Mouse (Mus musculus) liver, embryonic 15.5 days (tissue): ENCODE data around the gene Cct7. TPM values are rescaled to one million over a fixed set of nuclear protein-coding genes. Genes with fewer than 3 reads are reported as not detected.

Source experiments
- ATAC-seq: fragments of 200-750 bp; cut with Nextera tagmentation; 2 replicates; pipeline ENCODE4 v1.8.0; 2017; ENCODE audit warnings: moderate number of reproducible peaks, mild to moderate bottlenecking, moderate library complexity; ENCODE audit not compliant: insufficient read depth
- H3K27ac ChIP-seq: fragments of 300-500 bp; sonication (generic); replicated peaks from 2 replicates; pipeline ENCODE4 v1.5.1; 2015; ENCODE audit warnings: mild to moderate bottlenecking, inconsistent platforms
- H3K27me3 ChIP-seq: fragments of 300-500 bp; sonication (generic); 2 replicates; pipeline ENCODE4 v1.6.1; 2015; ENCODE audit warnings: mild to moderate bottlenecking, inconsistent platforms
- H3K36me3 ChIP-seq: fragments of 300-500 bp; sonication (generic); replicated peaks from 2 replicates; pipeline ENCODE4 v1.6.1; 2015; ENCODE audit warnings: moderate library complexity, mild to moderate bottlenecking, inconsistent platforms
- H3K4me1 ChIP-seq: fragments of 300-500 bp; sonication (generic); replicated peaks from 2 replicates; pipeline ENCODE4 v1.6.1; 2015; ENCODE audit warnings: inconsistent platforms
- H3K4me2 ChIP-seq: fragments of 300-500 bp; sonication (generic); 2 replicates; pipeline ENCODE4 v1.6.1; 2015; ENCODE audit warnings: moderate library complexity, mild to moderate bottlenecking, inconsistent platforms
- H3K4me3 ChIP-seq: fragments of 300-500 bp; sonication (generic); replicated peaks from 2 replicates; pipeline ENCODE4 v1.5.1; 2015; ENCODE audit warnings: mild to moderate bottlenecking, inconsistent platforms
- H3K9ac ChIP-seq: fragments of 300-500 bp; sonication (generic); 2 replicates; pipeline ENCODE4 v1.6.1; 2015; ENCODE audit warnings: moderate library complexity, mild to moderate bottlenecking, inconsistent platforms
- H3K9me3 ChIP-seq: fragments of 300-500 bp; sonication (generic); replicated peaks from 2 replicates; pipeline ENCODE4 v1.6.1; 2016; ENCODE audit warnings: inconsistent platforms
- WGBS: fragments of 180-500 bp; shearing (Covaris S2); methylation state at CpG from one replicate; pipeline ENCODE4 v1.1.7; 2015; ENCODE audit warnings: mixed read lengths; ENCODE audit not compliant: insufficient replicate concordance; 5-methylcytosine and 5-hydroxymethylcytosine counted together
- polyA plus RNA-seq: library from polyadenylated mRNA; unstranded; fragments of >200 nt; fragmentation: Nextera tagmentation; extraction: Ambion mirVana; gene quantifications from 2 replicates; pipeline ENCODE4 v1.2.1, GENCODE M21; 2015

Cct7 gene
- 260 and 270 TPM in 2 replicates for polyA plus RNA-seq

DNA sequence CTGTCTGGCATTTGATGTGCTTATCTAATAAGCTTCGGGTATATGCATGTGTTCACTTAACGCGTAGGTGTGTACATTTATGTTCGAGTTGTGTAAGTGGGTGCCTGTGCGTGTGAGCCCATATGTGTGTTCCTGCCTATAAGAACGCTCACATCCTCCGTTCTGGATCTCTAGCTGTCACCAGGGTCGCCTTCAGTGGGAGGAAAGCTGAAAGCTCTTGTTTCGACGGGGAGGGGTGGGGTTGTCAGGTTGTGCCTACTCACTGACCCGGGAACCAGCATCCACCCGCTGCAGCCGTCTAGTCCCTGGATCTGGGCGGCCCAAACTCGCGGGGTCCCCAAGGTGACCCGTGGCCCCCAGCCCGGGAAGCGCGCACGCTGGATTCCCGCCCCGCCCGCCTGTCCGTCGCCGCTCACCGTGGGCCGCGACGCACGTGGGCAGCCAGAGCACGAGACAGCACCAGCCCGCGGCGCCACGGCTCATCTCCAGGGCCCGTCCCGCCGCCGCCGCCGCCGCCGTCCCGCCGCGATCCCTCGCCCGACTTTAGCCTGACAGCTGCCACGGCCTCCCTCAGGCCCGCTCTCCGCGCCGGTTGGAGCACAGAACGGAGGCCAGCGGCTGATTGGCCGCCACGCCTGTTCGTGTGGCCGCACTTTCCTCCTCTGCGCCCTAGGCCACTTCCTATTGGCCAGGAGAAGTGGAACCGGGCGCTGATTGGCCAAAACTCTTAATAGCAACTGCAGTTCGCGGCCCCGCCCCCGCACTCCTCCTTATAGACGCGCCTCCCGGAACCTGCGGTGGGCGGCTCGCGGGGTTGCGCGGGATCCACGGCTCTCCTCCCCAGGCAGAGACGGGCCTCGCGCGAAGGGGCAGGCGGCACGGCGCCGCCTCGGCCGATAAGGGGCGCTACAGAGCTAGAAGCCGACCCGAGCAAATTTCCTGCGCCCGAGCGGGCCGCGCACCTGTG, at the start of gene Cct7:
Gene Cct7 (plus strand): TSS at position 818 of the 967 bp plus-strand sequence.
- H3K4me1 ChIP-seq = peaks cover 47% of the 10 kb centered on the region
- WGBS = under 1% methylated on average over 96 of the region's 96 CpGs
- H3K27ac ChIP-seq = peak within 1 kb of the TSS; percentile 95
- peak within 1 kb of the TSS; percentile 90 for H3K9ac ChIP-seq
- H3K4me3 ChIP-seq = peak within 1 kb of the TSS; percentile 81
- H3K9me3 ChIP-seq = no peaks in the 10 kb centered on the region
- ATAC-seq = peak; percentile 95
- H3K4me2 ChIP-seq = peak within 1 kb of the TSS; percentile 100
- H3K27me3 ChIP-seq = no peaks in the 10 kb centered on the region
- peaks cover 20% of the 10 kb centered on the region for H3K36me3 ChIP-seq

DNA sequence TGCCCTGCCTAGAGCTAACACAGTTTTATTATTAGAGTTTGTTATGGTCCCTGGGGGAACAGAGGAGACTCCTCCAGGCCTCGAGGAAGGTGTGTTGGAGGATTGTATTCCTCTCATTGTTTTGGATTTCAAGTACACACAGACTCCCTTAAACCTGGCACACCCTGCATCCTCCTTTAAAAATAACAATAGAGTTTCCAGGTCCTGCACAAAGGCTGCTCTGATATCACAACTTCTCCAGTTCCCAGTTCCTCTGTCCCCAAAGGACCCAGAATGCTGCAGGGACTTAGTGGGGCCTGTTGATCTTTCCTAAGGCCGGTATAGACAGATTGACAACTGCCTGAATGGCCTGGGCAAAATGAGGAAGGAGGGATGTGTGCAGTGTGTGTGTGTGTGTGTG, 48.7 kb upstream of the Cct7 start:
- WGBS = 29% methylated on average over 2 of the region's 2 CpGs

DNA sequence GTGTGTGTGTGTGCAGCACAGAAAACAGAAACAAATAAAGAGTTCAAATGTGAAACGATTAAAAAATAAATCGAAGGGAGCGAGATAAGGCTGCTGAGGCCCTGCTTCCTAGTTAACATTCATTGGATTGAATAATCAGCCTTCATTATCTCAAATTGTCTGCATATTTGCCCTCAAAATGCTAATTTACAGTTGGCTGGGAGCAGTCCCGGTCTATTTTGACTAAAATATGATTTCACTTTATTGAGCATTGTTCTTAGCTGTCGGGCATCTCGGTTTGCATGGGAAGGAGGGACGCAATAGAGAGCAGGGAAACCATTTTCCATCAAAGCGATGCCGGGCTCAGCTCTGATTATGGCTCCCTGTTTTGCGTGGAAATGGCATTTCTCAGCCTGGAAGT, 48.3 kb upstream of the Cct7 start:
- Histone ChIP-seq H3K9me3 (no peaks in the 10 kb centered on the region), H3K27ac (no peak overlapping the region), H3K4me2 (no peak overlapping the region), H3K9ac (no peak overlapping the region), H3K4me3 (no peak overlapping the region), H3K36me3 (no peaks in the 10 kb centered on the region), H3K4me1 (no peaks in the 10 kb centered on the region), H3K27me3 (peaks cover 28% of the 10 kb centered on the region)
- whole genome bisulfite sequencing = 66% methylated on average over 10 of the region's 10 CpGs
- ATAC-seq = no peak

More for the DNA sequence above, 48.7 kb upstream of the Cct7 start:
- no peak for ATAC-seq
- H3K4me3 ChIP-seq = no peak overlapping the region
- H3K27ac ChIP-seq = no peak overlapping the region
- H3K4me2 ChIP-seq = no peak overlapping the region
- H3K27me3 ChIP-seq = peaks cover 24% of the 10 kb centered on the region
- H3K4me1 ChIP-seq = no peaks in the 10 kb centered on the region
- H3K36me3 ChIP-seq = no peaks in the 10 kb centered on the region
- no peaks in the 10 kb centered on the region for H3K9me3 ChIP-seq
- H3K9ac ChIP-seq = no peak overlapping the region

DNA sequence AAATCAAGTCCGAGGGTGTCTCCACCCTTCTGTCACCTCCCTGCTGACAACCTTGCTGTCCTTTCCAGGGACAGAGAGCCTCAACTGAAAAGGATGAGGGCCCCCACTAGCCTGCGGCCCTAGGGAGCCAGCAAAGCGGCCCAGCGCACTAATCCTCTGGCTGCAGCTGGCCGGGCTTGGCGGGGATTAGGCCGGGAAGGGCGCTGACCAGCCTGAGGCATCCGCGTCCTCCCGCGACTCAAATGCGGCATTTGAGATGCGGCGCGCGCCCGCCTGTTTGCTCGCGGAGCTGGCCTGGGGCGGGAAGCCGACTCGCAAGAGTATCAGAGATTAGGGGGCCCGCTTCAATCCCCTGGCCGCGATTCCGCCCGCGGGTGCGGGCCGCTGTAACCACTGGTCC, 42.3 kb upstream of the Cct7 start:
- Histone ChIP-seq H3K36me3 (no peaks in the 10 kb centered on the region), H3K27me3 (peaks cover 52% of the 10 kb centered on the region), H3K9ac (no peak overlapping the region), H3K4me1 (peaks cover 6% of the 10 kb centered on the region; the same call in 1 of the 2 replicates), H3K4me3 (no peak overlapping the region), H3K9me3 (no peaks in the 10 kb centered on the region), H3K4me2 (no peak overlapping the region), H3K27ac (no peak overlapping the region)
- ATAC-seq = no peak
- WGBS = 2% methylated on average over 31 of the region's 31 CpGs

DNA sequence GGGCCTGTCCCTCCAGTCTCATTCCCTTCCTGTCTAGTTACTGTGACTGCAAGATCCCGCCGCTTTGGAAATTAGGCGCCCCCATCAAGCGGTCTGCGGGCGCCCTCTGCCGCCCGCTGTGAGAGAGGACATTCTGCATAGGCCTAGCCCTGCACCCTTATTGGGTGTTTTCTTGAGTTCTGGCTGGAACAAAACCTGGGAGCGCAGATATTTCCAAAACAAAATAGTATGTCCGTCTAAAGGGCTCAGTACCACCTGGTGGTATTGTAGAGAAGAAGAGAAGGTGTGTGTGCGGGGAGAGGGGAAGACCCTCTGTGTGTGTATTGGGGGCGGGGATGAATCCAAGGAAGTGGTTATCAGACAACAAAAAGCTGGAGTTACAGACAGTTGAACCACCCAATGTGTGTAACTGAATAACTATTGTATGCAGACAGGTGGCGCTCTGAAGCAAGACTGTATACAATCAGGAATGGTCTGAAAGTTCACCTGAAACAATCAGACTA, 40.5 kb upstream of the Cct7 start:
- peaks cover 6% of the 10 kb centered on the region; the same call in 1 of the 2 replicates for H3K4me1 ChIP-seq
- H3K9ac ChIP-seq = no peak overlapping the region
- H3K27me3 ChIP-seq = peaks cover 55% of the 10 kb centered on the region
- no peak overlapping the region for H3K4me3 ChIP-seq
- no peak overlapping the region for H3K27ac ChIP-seq
- ATAC-seq = peak; percentile 25
- no peaks in the 10 kb centered on the region for H3K9me3 ChIP-seq
- 6% methylated on average over 13 of the region's 13 CpGs for WGBS
- no peak overlapping the region for H3K4me2 ChIP-seq
- no peaks in the 10 kb centered on the region for H3K36me3 ChIP-seq

DNA sequence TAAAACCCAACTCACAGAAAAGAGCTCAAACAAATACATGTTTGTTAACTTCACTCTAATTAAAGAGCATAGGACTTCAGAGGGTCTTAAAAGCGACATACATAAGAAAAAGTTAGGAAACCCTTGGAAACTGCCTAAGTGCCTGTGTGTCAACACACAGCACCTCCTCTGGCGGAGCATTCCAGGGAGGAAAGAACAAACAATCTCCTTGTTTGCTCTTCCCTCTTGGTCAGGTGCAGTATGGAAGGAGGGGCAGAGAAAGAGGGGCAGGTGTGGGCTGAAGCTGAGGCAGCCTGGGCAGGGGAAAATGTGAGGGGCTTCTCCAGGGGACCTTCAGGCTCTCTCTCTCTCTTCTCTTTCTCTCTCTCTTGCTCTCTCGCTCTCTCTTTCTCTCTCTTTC, 35.5 kb upstream of the Cct7 start:
- peaks cover 10% of the 10 kb centered on the region for H3K27me3 ChIP-seq
- no peak overlapping the region for H3K27ac ChIP-seq
- no peak overlapping the region for H3K4me2 ChIP-seq
- no peaks in the 10 kb centered on the region for H3K4me1 ChIP-seq
- H3K9me3 ChIP-seq = no peaks in the 10 kb centered on the region
- no peaks in the 10 kb centered on the region for H3K36me3 ChIP-seq
- WGBS = 33% methylated on average over 3 of the region's 3 CpGs
- H3K9ac ChIP-seq = no peak overlapping the region
- no peak for ATAC-seq
- no peak overlapping the region for H3K4me3 ChIP-seq

DNA sequence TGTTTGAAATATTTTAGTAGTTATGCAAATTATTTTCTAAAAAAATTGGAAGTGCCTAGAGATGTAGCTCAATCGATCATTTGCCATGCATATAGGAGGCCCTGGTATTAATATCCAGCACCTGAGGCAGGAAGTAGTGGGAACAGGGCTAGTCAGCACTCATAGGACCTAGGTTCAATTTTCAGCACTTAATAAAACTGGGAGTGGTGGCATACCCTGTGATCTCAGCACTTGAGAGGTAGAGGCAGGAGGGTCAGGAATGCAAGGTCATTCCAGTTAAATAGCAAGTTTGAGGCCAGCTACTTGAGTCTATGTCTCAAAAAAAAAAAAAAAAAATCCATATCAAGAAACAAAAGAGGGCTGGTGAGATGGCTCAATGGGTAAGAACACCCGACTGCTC, 32.2 kb upstream of the Cct7 start:
- no peaks in the 10 kb centered on the region for H3K36me3 ChIP-seq
- no peak overlapping the region for H3K9ac ChIP-seq
- 62% methylated on average over 2 of the region's 2 CpGs for WGBS
- H3K27me3 ChIP-seq = peaks cover 35% of the 10 kb centered on the region
- ATAC-seq = no peak
- H3K9me3 ChIP-seq = no peaks in the 10 kb centered on the region
- H3K4me2 ChIP-seq = no peak overlapping the region
- H3K27ac ChIP-seq = no peak overlapping the region
- no peak overlapping the region for H3K4me3 ChIP-seq
- 0 out of 2 replicates have a peak, but pooled peaks cover 4% of the 10 kb centered on the region for H3K4me1 ChIP-seq

DNA sequence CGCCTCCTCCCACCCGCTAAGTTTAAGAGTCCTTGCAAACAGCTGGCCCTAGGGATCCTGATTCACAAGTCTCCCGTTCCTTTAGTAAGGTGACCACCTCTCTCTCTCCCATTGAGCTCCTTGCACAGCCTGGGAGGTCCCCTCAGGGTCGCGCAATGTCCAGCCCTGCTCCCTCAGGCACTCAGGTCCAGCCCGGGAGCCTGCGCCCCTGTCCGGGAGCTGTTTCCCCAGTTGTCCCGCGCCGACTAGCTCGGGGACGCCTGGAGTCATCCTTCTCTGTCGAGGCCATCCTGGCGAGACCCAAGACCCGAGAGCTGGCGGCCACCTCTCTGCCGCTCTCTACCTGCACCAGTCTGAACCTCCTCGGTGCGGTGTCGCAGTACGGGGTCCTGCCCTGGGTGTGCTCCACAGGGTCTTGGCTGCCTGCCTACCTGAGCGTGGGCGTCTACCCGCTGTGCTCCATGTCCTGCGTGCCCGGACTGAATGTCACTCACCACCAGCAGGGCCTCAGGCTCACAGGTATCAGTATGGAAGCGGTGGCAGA, 27.4 kb upstream of the Cct7 start, which contains the start of gene Noto:
Gene Noto (plus strand): TSS at position 51 of the 544 bp plus-strand sequence.
- no peak within 1 kb of the TSS for H3K4me2 ChIP-seq
- H3K9ac ChIP-seq = no peak within 1 kb of the TSS
- H3K27me3 ChIP-seq = peaks cover 51% of the 10 kb centered on the region
- WGBS = 23% methylated on average over 28 of the region's 28 CpGs
- H3K4me1 ChIP-seq = 0 out of 2 replicates have a peak, but pooled peaks cover 4% of the 10 kb centered on the region
- no peak within 1 kb of the TSS for H3K27ac ChIP-seq
- no peaks in the 10 kb centered on the region for H3K9me3 ChIP-seq
- no peaks in the 10 kb centered on the region for H3K36me3 ChIP-seq
- ATAC-seq = no peak
- H3K4me3 ChIP-seq = no peak within 1 kb of the TSS

DNA sequence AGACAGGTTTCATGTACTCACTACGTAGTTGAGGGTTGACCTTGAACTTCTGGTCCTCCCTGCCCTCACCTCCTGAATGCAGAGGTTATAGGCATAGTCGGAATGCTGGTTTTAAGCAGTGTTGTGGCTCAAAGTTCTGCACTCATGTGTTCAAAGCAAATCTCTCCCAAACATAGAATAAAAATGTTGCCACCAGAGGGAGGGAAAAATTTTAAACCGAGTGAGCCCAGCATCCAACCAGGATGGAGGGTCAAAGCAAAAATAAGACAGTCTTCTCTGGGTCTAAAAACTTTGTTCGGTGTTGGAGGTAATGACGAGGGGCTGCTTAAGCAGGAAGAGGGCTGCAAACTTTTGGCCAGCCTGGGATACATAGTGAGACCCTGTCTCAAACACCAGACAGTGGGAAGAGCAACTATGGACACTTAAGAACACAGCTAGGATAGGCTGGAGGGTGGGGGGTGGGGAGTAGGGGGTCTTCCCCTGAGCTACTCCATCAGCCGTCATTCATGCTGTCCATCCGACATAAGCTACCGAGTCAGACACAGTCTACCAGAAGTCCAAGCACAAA, 20.0 kb upstream of the Cct7 start:
- Histone ChIP-seq H3K9ac (peak overlapping the region; percentile 50; the same call in 1 of the 2 replicates), H3K36me3 (no peaks in the 10 kb centered on the region)
- no peak; the same call in 1 of the 2 replicates for ATAC-seq

DNA sequence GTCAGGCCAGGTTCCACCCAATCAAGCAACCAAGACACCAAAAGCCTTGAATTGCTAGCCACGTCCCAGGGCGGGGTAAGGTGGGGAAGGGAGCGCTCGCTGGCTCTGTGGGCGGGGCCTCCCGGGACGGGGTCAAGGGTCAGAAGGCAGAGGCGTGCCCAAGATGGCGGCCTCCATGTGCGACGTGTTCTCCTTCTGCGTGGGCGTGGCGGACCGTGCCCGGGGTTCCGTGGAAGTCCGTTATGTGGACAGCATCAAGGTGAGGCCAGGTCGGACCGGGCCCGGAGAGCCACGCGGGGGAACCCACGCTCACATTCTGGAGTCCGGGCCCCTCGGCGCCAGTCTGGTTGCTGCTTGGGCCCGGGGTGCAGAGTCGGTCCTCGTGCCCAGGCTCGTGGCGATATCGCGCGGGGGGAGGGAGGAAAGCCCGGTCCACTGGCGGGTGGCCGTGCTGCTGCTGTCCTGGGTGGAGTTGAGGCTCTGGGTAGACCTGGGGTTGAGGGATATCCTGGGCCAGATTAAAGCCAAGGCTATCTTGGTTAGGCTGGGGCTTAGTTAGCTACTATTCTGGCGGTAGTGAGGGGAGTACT, 19.4 kb upstream of the Cct7 start, which contains the start of gene Smyd5:
Gene Smyd5 (plus strand): TSS at position 148 of the 590 bp plus-strand sequence.
- Histone ChIP-seq H3K27ac (no peak within 1 kb of the TSS), H3K36me3 (no peaks in the 10 kb centered on the region), H3K4me2 (peak within 1 kb of the TSS; percentile 83), H3K4me1 (peaks cover 31% of the 10 kb centered on the region), H3K4me3 (peak within 1 kb of the TSS; percentile 74), H3K27me3 (peaks cover 16% of the 10 kb centered on the region; the same call in 1 of the 2 replicates), H3K9ac (peak within 1 kb of the TSS; percentile 50), H3K9me3 (no peaks in the 10 kb centered on the region)
- under 1% methylated on average over 38 of the region's 39 CpGs for WGBS
- ATAC-seq = peak; percentile 83

More for the DNA sequence above, 20.0 kb upstream of the Cct7 start:
- Histone ChIP-seq H3K27ac (no peak overlapping the region), H3K4me3 (peak overlapping the region; percentile 74), H3K27me3 (peaks cover 16% of the 10 kb centered on the region; the same call in 1 of the 2 replicates), H3K9me3 (no peaks in the 10 kb centered on the region), H3K4me1 (peaks cover 31% of the 10 kb centered on the region), H3K4me2 (peak overlapping the region; percentile 83)
- WGBS = 40% methylated on average over 8 of the region's 8 CpGs
